Mouse (Mus musculus) cerebellum, adult 9-10 months (tissue): ENCODE results near the gene Ccl25.

Experiments used
- DNase-seq: peaks from one replicate; pipeline ENCODE4 v3.0.0; 2022

The Ccl25 gene

GRCm38 (mm10) chr8:4324983-4325750 lies at the start of gene Ccl25, which contains the start of gene Elavl1:
Ccl25 (plus strand) TSS chr8:4325210.
Elavl1 (minus strand) TSS chr8:4325413.
- peak; percentile 97 for DNase-seq

GRCm38 (mm10) chr8:4275275-4276110 lies 49.5 kb upstream of the Ccl25 start, which contains the start of gene Timm44:
Timm44 (minus strand) TSS chr8:4275913.
- peak; percentile 96 for DNase-seq

- no peak for DNase-seq
These were observed 48.9 kb upstream of the Ccl25 start for GRCm38 (mm10) chr8:4276111-4276465.

- DNase-seq, result no peak
These were observed 32.3 kb upstream of the Ccl25 start for GRCm38 (mm10) chr8:4292738-4293137.

DNA sequence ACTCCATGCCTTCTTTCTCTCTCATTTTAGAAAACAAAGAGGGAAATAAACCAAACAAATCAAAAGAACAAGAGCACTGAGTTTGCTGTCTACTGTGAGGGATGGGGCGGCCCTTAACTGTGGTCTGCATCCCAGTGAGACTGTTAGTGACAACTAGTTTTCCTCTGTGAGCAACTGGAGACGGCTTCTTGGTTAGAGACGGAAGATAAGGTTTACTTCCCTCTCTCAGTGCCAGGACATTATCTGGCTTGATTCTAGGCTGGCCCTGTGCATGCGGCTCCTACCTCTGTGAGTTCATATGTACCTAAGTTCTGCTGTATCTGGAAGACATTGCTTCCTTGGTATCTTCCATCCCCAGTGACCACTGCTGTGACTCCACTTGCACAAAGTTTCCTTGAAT lies 27.2 kb upstream of the Ccl25 start:
- no peak for DNase-seq

- no peak for DNase-seq
These were observed 20.9 kb upstream of the Ccl25 start for GRCm38 (mm10) chr8:4304124-4304547.

DNA sequence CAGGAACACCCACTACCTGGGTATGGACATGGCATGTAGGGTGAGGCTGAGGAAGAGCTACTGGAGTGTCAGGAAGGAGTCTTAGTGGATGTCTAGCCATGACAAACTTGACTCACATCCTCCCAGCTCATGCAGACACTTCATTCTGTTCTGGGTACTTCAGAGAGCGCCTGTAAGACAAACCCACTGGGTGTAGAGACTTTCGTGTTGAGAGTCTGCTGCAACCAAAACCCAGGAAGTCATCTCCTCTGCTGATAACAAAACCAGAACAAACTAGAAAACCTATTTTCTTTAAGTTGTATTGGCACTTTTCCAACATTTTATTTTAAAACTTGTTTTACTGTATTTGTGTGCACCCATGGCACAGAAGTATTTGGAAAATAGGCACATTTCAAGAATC lies 19.2 kb upstream of the Ccl25 start:
- DNase-seq, result no peak

- no peak for DNase-seq
These were observed 12.9 kb upstream of the Ccl25 start for GRCm38 (mm10) chr8:4312104-4312503.

GRCm38 (mm10) chr8:4313254-4314124 lies 11.5 kb upstream of the Ccl25 start:
- DNase-seq, result no peak

- DNase-seq, result no peak
These were observed 10.2 kb upstream of the Ccl25 start for GRCm38 (mm10) chr8:4314852-4315251.

GRCm38 (mm10) chr8:4318124-4318523 lies 6.9 kb upstream of the Ccl25 start:
- no peak for DNase-seq

GRCm38 (mm10) chr8:4318796-4319572 lies 6.0 kb upstream of the Ccl25 start:
- no peak for DNase-seq

DNA sequence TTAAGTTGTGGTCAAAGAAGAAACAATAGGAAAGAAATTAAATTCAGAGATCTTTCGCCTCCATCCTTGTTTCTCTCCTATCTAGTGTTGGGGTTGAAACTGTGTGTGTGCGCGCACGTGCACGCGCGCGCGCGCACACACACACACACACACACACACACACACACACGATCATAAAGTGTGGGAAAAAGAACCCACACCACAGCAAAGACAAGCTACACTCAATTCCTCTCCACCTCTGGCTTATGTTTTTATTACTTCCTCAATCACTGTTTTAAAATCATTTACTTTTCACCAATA lies 5.5 kb upstream of the Ccl25 start:
- no peak for DNase-seq

GRCm38 (mm10) chr8:4320404-4320803 lies 4.6 kb upstream of the Ccl25 start:
- no peak for DNase-seq

- DNase-seq, result no peak
These were observed 4.0 kb upstream of the Ccl25 start for GRCm38 (mm10) chr8:4321031-4321430.

DNA sequence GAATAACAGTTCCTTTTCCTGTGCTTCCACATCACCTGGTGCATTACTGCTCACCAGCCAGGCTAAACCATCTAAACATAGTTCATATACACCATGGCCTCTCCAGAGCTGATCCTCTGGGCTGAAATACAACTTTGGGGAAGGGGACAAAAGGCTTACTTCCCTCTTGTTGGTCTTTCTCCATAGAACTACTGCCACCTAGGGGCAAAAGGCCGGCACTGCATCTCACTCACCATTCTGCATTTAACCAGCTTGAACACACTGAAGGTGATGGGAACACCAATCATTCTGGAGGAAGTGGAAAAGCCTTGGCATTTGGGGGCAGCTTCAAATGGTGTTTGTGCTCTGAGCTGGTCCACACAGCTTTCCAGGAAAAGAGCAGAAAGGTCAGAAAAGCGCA lies 2.5 kb upstream of the Ccl25 start:
- DNase-seq, result peak; percentile 85

- no peak for DNase-seq
These were observed 1.1 kb upstream of the Ccl25 start for GRCm38 (mm10) chr8:4323917-4324316.

- peak; percentile 55 for DNase-seq
These were observed 485 bp upstream of the Ccl25 start for GRCm38 (mm10) chr8:4324525-4324924.

- no peak for DNase-seq
These were observed 684 bp downstream of the Ccl25 start for GRCm38 (mm10) chr8:4325751-4326036.

- DNase-seq, result no peak
These were observed 4.0 kb downstream of the Ccl25 start for GRCm38 (mm10) chr8:4329000-4329399.

- DNase-seq, result no peak
These were observed 9.0 kb downstream of the Ccl25 start for GRCm38 (mm10) chr8:4333966-4334365.

- no peak for DNase-seq
These were observed 10.7 kb downstream of the Ccl25 start for GRCm38 (mm10) chr8:4335678-4336077.

DNA sequence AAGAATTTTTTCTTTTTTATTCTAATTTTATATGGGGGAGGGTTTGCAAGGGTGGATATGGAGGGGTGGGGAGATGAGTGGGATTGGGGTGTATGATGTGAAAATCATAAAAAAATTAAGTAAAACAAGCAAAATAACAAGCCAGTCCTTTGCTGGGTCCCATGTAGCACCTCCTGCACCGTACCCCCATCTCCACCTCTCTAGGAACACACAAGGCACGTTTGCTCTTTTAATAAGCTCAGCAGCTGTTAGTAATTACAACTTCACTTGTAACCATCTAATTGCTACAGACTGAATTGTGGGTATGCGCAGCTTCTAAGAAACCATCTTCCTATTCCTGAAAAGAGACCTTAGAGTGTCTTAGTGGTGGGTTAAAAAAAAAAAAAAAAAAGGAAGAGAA lies 15.2 kb downstream of the Ccl25 start:
- no peak for DNase-seq
